Mouse (Mus musculus): Measurements from ENCODE around the gene Aox1. TPM values are rescaled to one million over a fixed set of nuclear protein-coding genes. Genes with fewer than 3 reads are reported as not detected.

The Aox1 gene
- total and polyA plus RNA-seq, 3 experiments = 0.04 to 0.24 TPM; not detected in 1

DNA sequence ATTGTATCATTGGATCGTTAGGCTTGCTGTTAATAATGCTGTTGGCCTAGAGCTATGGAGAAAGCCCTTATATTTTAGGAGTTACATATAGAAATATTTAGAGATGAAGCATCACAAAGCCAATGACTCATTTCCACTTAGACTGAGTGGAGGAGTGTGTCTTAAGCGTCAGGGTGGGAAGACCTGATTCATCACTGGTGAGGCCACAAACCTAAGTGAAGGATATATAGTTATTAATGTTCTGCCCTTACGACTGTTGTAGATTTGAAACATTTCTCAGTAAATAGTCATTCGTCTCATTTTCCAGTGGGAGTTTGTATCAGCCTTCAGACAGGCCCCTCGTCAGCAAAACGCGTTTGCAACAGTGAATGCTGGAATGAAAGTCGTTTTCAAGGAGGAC lies 122.5 kb downstream of the Aox1 start:
- H3K4me1 ChIP-seq (ENCODE audit: control insufficient read depth in 1 of 2, insufficient read depth in 2 of 2, low read length in 2 of 2) = no peaks in the 10 kb centered on the region
- H3K27ac ChIP-seq (ENCODE audit: control insufficient read depth, low read depth, low read length) = no peak overlapping the region
- no peaks in the 10 kb centered on the region for H3K79me2 ChIP-seq (ENCODE audit: control insufficient read depth, insufficient read depth, low read length, poor library complexity)
- H3K27me3 ChIP-seq (ENCODE audit: control insufficient read depth in 1 of 2, insufficient read depth in 2 of 2, low read length in 2 of 2) = no peaks in the 10 kb centered on the region
- no peaks in the 10 kb centered on the region for H3K36me3 ChIP-seq (ENCODE audit: control insufficient read depth in 1 of 2, insufficient read depth in 2 of 2, low read length in 2 of 2)
- H3K4me3 ChIP-seq (ENCODE audit: control insufficient read depth in 1 of 2, insufficient read depth in 1 of 2, low read depth in 2 of 2, low read length in 2 of 2) = no peak overlapping the region
- H3K9me3 ChIP-seq (replicated peaks; ENCODE audit: insufficient read depth, low read length) = no peaks in the 10 kb centered on the region
- no peak for DNase-seq (ENCODE audit: low read depth, low spot score)
- TF ChIP-seq USF1 (IDR thresholded peaks at IDR 0.05; ENCODE audit: low read depth, low read length) = no peak
- TF ChIP-seq GATA1 (IDR thresholded peaks at IDR 0.05; ENCODE audit: low read depth, low read length) = no peak
- TF ChIP-seq POLR2A (IDR thresholded peaks at IDR 0.05; ENCODE audit: control insufficient read depth in 1 of 2, insufficient read depth in 1 of 2, low read depth in 1 of 2, low read length in 2 of 2, poor library complexity in 1 of 2) = no peak
- no peak for TF ChIP-seq KAT2A (conservative IDR thresholded peaks at IDR 0.05; ENCODE audit: low read depth, low read length)
- TF ChIP-seq SIN3A (IDR thresholded peaks at IDR 0.05; ENCODE audit: low read length) = no peak
- H3K9ac ChIP-seq (ENCODE audit: control insufficient read depth, low read depth, low read length, poor library complexity, severe bottlenecking) = no peak overlapping the region

Other genes with a start within 250 kb of the Aox1 start
- gene Sgo2a, start 34.0 kb upstream of the Aox1 start, total RNA-seq (2012; rRNA removed) = 12.3 and 14.2 TPM in 2 replicates
- 10 to 100 TPM; 11.5 to 48.8 TPM for gene Sgo2a, start 34.0 kb upstream of the Aox1 start, polyA plus RNA-seq (2012; ENCODE audit: insufficient read depth in 1 of 2, insufficient read length in 2 of 2, low read depth in 1 of 2, low replicate concordance in 2 of 2, missing spikeins in 1 of 2)
- gene Kctd18, start 11.0 kb upstream of the Aox1 start, total RNA-seq (2012; rRNA removed) = 9.5 and 11.1 TPM in 2 replicates
- gene Kctd18, start 11.0 kb upstream of the Aox1 start, polyA plus RNA-seq (2012; ENCODE audit: insufficient read depth in 1 of 2, insufficient read length in 2 of 2, low read depth in 1 of 2, low replicate concordance in 2 of 2, missing spikeins in 1 of 2) = 10 to 100 TPM in 1 of 2 experiments, not detected in 1; 12.6 TPM
- not detected in 2 replicates for gene Aox3, start 83.2 kb downstream of the Aox1 start, total RNA-seq (2012; rRNA removed)
- gene Aox3, start 83.2 kb downstream of the Aox1 start, polyA plus RNA-seq (2012; ENCODE audit: insufficient read depth in 1 of 2, insufficient read length in 2 of 2, low read depth in 1 of 2, low replicate concordance in 2 of 2, missing spikeins in 1 of 2) = not detected
- gene Aox4, start 180.5 kb downstream of the Aox1 start, total RNA-seq (2012; rRNA removed) = not detected in 2 replicates
- gene Aox4, start 180.5 kb downstream of the Aox1 start, polyA plus RNA-seq (2012; ENCODE audit: insufficient read depth in 1 of 2, insufficient read length in 2 of 2, low read depth in 1 of 2, low replicate concordance in 2 of 2, missing spikeins in 1 of 2) = not detected
- 0.03 and 0.08 TPM in 2 replicates for gene Aox2, start 248.4 kb downstream of the Aox1 start, total RNA-seq (2012; rRNA removed)
- gene Aox2, start 248.4 kb downstream of the Aox1 start, polyA plus RNA-seq (2012; ENCODE audit: insufficient read depth in 1 of 2, insufficient read length in 2 of 2, low read depth in 1 of 2, low replicate concordance in 2 of 2, missing spikeins in 1 of 2) = under 1 TPM in 1 of 2 experiments, not detected in 1; 0.04 TPM